Mouse (Mus musculus) liver, embryonic 14.5 days (tissue): ENCODE data around the gene 1700023F06Rik.

Experiments used
- CTCF ChIP-seq: IDR thresholded peaks from 2 replicates; pipeline ENCODE4 v1.5.1; 2016; ENCODE audit warnings: antibody characterized with exemption, low read depth, control low read depth
- EP300 ChIP-seq: IDR thresholded peaks from 2 replicates; pipeline ENCODE4 v1.6.1; 2016; ENCODE audit warnings: antibody characterized with exemption, low read depth

DNA sequence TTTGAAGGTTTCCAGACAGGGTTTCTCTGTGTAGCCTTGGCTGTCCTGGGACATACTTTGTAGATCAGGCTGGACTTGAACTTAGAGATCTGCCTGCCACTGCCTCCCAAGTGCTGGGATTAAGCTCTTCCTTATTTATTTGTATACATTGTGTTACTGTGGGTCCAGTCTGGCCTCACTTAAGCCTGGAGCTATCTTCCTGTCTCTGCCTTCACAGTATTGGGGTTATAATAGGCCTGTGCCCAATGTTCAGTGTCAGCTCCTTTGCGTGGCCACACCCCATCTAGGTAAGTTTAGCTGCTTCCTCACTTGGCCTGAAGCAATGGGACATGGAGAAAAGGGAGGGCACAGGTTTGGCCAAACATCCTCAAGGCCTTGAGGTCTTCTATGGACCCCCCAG, 31.8 kb downstream of the 1700023F06Rik start:
- no peak for TF ChIP-seq CTCF
- no peak for TF ChIP-seq EP300
